Mouse (Mus musculus): ENCODE measurements around the gene Def8. TPM values are rescaled to one million over a fixed set of nuclear protein-coding genes. Genes with fewer than 3 reads are reported as not detected.

The Def8 gene
- polyA plus RNA-seq, 1 experiment from 2014 or later = 46.3 TPM

DNA sequence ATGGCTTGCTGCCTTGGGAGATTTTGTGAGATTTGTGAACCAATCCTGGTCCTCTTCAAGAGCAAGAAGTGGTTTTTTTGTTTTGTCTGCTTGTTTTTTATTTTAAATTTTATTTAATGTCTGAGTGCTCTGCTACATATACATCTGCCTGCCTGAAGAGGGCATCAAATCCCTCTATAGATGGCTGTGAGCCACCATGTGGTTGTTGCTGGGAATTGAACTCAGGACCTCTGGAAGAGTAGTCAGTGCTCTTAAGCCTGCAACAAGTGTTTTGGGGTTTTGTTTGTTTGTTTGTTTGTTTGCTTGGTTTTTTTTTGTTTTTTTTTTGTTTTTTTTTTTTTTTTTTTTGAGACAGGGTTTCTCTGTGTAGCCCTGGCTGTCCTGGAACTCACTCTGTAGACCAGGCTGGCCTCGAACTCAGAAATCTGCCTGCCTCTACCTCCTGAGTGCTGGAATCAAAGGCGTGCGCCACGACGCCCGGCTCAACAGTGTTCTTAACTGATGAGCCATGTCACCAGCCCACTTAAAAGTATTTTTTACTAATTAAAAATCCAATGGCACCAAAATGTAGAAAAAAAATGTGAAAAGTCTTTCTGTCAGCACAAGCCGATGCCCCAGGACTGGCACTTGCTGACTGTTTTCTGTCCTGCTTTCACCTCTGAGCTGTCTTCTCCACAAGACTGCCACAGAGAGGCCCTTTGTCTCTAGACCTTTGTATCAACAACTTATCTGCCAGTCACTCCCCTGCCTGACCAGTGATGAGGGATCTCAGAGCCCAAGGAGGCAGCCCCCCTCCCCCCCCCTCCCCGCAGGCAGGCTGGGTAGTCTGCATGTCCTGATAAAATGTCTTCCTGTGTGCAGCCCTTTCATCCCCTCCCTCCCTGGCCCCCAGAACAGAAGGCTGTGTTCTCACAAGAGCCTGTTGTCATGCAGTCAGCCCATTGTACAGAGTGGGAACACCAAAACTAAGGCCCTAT, 7.1 kb upstream of the Def8 start:
- H3K4me2 ChIP-seq (ENCODE audit: low read depth, low read length, severe bottlenecking) = no peak overlapping the region
- H3K36me3 ChIP-seq (ENCODE audit: control insufficient read depth, insufficient read depth, low read length) = peaks cover 14% of the 10 kb centered on the region
- H3K9me3 ChIP-seq (ENCODE audit: control insufficient read depth, low read length) = no peaks in the 10 kb centered on the region
- no peaks in the 10 kb centered on the region for H3K27me3 ChIP-seq (ENCODE audit: control insufficient read depth, insufficient read depth, low read length)
- H3K9ac ChIP-seq (ENCODE audit: low read length) = no peak overlapping the region
- H3K4me1 ChIP-seq (replicated peaks; ENCODE audit: control insufficient read depth, insufficient read depth, low read length) = peaks cover 5% of the 10 kb centered on the region
- no peak overlapping the region for H3K4me3 ChIP-seq (ENCODE audit: low read depth, low read length)
- no peak for DNase-seq (ENCODE audit: low spot score)
- no peak for ATAC-seq (replicated peaks; ENCODE audit: low FRiP score)
- no peak overlapping the region for H3K27ac ChIP-seq (ENCODE audit: low read depth, low read length)
- WGBS = 88% methylated on average over 8 of the region's 8 CpGs

DNA sequence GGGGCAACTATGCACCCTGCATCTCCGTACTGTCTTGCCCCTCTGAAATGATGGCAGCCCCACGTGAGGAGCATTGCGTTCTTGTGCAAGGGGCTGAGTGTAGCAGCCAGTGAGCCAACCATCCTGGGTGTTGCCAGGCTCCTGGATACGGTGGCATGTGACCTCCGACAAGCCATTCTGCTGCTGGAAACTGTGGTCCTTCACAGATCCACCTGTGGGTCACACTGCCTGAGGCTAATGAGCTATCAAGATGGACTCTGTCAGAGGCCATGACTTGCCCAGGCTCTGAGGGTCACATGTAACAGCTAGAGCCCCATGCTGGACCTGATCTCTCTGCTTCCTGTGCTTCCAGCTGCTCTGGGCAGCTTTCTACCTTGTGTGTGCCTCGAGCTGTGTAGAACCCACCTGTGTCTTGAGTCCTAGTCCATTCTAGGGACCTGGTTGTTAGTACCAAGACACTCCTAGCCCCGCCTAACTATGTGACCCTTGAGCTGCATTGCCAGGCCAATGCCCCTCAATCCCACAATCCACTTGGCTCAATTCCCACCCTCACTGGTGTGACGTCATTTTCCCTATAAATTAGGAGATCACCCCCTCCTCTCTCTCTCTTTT, 6.3 kb upstream of the Def8 start:
- WGBS = 82% methylated on average over 8 of the region's 8 CpGs
- ATAC-seq (replicated peaks; ENCODE audit: low FRiP score) = no peak
- Histone ChIP-seq H3K9ac (ENCODE audit: low read length) (no peak overlapping the region), H3K4me2 (ENCODE audit: low read depth, low read length, severe bottlenecking) (no peak overlapping the region), H3K4me1 (replicated peaks; ENCODE audit: control insufficient read depth, insufficient read depth, low read length) (peaks cover 5% of the 10 kb centered on the region), H3K9me3 (ENCODE audit: control insufficient read depth, low read length) (no peaks in the 10 kb centered on the region), H3K36me3 (ENCODE audit: control insufficient read depth, insufficient read depth, low read length) (peaks cover 15% of the 10 kb centered on the region), H3K27me3 (ENCODE audit: control insufficient read depth, insufficient read depth, low read length) (no peaks in the 10 kb centered on the region), H3K27ac (ENCODE audit: low read depth, low read length) (no peak overlapping the region), H3K4me3 (ENCODE audit: low read depth, low read length) (no peak overlapping the region)
- DNase-seq (ENCODE audit: low spot score) = no peak

DNA sequence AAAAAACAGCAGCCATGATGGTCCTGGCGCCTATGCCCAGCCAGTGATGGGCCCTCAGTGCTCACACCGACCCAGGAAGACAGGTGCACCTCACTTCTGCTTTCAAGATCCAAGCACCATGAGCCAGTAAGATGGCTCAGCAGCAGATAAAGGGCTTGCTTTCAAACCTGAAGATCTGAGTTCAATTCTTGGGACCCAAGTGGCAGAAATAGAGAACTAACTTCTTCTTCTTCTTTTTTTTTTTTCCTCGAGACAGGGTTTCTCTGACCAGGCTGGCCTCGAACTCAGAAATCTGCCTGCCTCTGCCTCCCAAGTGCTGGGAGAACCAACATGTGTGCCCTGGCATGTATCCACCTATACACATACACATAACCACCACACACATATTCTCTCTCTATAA, 3.6 kb upstream of the Def8 start:
- Histone ChIP-seq H3K4me3 (ENCODE audit: low read depth, low read length) (no peak overlapping the region), H3K9ac (ENCODE audit: low read length) (no peak overlapping the region), H3K4me2 (ENCODE audit: low read depth, low read length, severe bottlenecking) (no peak overlapping the region), H3K27me3 (ENCODE audit: control insufficient read depth, insufficient read depth, low read length) (no peaks in the 10 kb centered on the region), H3K9me3 (ENCODE audit: control insufficient read depth, low read length) (no peaks in the 10 kb centered on the region), H3K36me3 (ENCODE audit: control insufficient read depth, insufficient read depth, low read length) (peaks cover 15% of the 10 kb centered on the region), H3K27ac (ENCODE audit: low read depth, low read length) (no peak overlapping the region), H3K4me1 (replicated peaks; ENCODE audit: control insufficient read depth, insufficient read depth, low read length) (no peaks in the 10 kb centered on the region)
- WGBS = 93% methylated on average over 4 of the region's 4 CpGs
- DNase-seq (ENCODE audit: low spot score) (no peak), ATAC-seq (replicated peaks; ENCODE audit: low FRiP score) (no peak)

DNA sequence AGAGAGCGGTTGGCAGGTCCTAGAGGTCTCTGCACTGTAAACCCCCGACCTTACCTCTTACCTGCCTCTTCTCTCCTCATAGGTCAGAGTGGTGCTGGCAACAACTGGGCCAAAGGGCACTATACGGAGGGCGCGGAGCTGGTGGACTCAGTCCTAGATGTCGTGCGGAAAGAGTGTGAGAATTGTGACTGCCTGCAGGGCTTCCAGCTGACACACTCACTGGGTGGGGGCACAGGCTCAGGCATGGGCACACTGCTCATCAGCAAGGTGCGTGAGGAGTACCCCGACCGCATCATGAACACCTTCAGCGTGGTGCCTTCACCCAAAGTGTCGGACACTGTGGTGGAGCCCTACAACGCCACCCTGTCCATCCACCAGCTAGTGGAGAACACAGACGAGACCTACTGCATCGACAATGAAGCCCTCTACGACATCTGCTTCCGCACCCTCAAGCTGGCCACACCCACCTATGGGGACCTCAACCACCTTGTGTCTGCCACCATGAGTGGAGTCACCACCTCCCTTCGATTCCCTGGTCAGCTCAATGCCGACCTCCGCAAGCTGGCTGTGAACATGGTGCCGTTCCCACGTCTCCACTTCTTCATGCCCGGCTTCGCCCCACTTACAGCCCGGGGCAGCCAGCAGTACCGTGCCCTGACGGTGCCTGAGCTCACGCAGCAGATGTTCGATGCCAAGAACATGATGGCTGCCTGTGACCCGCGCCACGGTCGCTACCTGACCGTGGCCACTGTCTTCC, 2.6 kb upstream of the Def8 start:
- no peak for ATAC-seq (replicated peaks; ENCODE audit: low FRiP score)
- Histone ChIP-seq H3K9ac (ENCODE audit: low read length) (no peak overlapping the region), H3K4me3 (ENCODE audit: low read depth, low read length) (no peak overlapping the region), H3K27me3 (ENCODE audit: control insufficient read depth, insufficient read depth, low read length) (no peaks in the 10 kb centered on the region), H3K4me1 (replicated peaks; ENCODE audit: control insufficient read depth, insufficient read depth, low read length) (no peaks in the 10 kb centered on the region), H3K4me2 (ENCODE audit: low read depth, low read length, severe bottlenecking) (no peak overlapping the region), H3K36me3 (ENCODE audit: control insufficient read depth, insufficient read depth, low read length) (peaks cover 15% of the 10 kb centered on the region), H3K9me3 (ENCODE audit: control insufficient read depth, low read length) (no peaks in the 10 kb centered on the region), H3K27ac (ENCODE audit: low read depth, low read length) (no peak overlapping the region)
- WGBS = 95% methylated on average over 34 of the region's 34 CpGs
- DNase-seq (ENCODE audit: low spot score) = peak; percentile 51

DNA sequence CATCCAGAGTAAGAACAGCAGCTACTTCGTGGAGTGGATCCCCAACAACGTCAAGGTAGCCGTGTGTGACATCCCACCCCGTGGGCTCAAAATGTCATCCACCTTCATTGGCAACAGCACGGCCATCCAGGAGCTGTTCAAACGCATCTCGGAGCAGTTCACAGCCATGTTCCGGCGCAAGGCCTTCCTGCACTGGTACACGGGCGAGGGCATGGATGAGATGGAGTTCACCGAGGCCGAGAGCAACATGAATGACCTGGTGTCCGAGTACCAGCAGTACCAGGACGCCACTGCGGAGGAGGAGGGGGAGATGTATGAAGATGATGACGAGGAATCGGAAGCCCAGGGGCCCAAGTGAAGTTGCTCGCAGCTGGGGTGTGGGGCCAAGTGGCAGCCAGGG, 2.0 kb upstream of the Def8 start:
- ATAC-seq (replicated peaks; ENCODE audit: low FRiP score) = no peak
- DNase-seq (ENCODE audit: low spot score) = peak; percentile 54
- H3K4me1 ChIP-seq (replicated peaks; ENCODE audit: control insufficient read depth, insufficient read depth, low read length) = no peaks in the 10 kb centered on the region
- no peak overlapping the region for H3K4me3 ChIP-seq (ENCODE audit: low read depth, low read length)
- 93% methylated on average over 19 of the region's 19 CpGs for WGBS
- peaks cover under 1% of the 10 kb centered on the region; the same call in 1 of the 2 replicates for H3K9me3 ChIP-seq (ENCODE audit: control insufficient read depth, low read length)
- H3K27ac ChIP-seq (ENCODE audit: low read depth, low read length) = no peak overlapping the region
- H3K36me3 ChIP-seq (ENCODE audit: control insufficient read depth, insufficient read depth, low read length) = peaks cover 15% of the 10 kb centered on the region
- H3K4me2 ChIP-seq (ENCODE audit: low read depth, low read length, severe bottlenecking) = no peak overlapping the region
- H3K27me3 ChIP-seq (ENCODE audit: control insufficient read depth, insufficient read depth, low read length) = no peaks in the 10 kb centered on the region
- no peak overlapping the region for H3K9ac ChIP-seq (ENCODE audit: low read length)

DNA sequence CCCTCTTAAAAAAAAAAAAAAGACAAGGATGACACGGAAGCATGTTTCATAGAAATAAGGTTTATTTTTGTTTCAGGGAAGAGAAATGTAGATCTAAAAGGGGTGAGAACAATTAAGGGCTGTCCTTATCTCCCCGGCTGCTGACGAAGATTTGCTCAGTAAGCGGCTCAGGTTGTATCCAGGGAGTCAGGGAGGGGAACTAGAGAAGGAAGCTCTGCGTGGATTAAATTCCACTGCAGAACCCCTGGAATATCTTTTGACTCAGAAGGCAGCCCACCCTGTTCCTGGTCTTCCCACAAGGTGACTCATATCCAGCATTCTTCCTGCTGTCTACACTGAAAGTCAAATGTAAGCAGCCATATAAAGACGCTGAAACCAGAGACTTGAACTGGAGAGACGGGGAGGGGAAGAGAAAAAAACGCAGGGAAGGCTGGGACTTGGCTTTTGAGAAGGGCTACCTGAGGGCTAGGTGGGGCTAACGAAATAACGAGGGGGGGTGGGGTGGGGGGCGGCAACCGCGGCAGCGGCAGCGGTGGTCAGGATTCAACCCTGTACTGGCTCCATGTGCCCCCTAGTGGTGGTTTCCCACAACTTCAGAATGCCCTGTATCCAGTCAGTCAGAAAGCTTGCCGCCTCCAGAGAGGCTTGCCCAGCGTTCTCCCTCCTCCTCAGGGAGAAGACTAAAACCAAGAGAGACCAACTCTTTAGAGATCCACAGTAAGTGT, 1.1 kb upstream of the Def8 start:
- 20% methylated on average over 17 of the region's 17 CpGs for WGBS
- H3K9ac ChIP-seq (ENCODE audit: low read length) = no peak overlapping the region
- H3K27me3 ChIP-seq (ENCODE audit: control insufficient read depth, insufficient read depth, low read length) = no peaks in the 10 kb centered on the region
- H3K4me1 ChIP-seq (replicated peaks; ENCODE audit: control insufficient read depth, insufficient read depth, low read length) = no peaks in the 10 kb centered on the region
- H3K9me3 ChIP-seq (ENCODE audit: control insufficient read depth, low read length) = peaks cover 2% of the 10 kb centered on the region; the same call in 1 of the 2 replicates
- H3K4me3 ChIP-seq (ENCODE audit: low read depth, low read length) = no peak overlapping the region
- DNase-seq (ENCODE audit: low spot score) (peak; percentile 86), ATAC-seq (replicated peaks; ENCODE audit: low FRiP score) (peak; percentile 61; the same call in 1 of the 2 replicates)
- peaks cover 15% of the 10 kb centered on the region for H3K36me3 ChIP-seq (ENCODE audit: control insufficient read depth, insufficient read depth, low read length)
- H3K27ac ChIP-seq (ENCODE audit: low read depth, low read length) = no peak overlapping the region
- H3K4me2 ChIP-seq (ENCODE audit: low read depth, low read length, severe bottlenecking) = no peak overlapping the region

DNA sequence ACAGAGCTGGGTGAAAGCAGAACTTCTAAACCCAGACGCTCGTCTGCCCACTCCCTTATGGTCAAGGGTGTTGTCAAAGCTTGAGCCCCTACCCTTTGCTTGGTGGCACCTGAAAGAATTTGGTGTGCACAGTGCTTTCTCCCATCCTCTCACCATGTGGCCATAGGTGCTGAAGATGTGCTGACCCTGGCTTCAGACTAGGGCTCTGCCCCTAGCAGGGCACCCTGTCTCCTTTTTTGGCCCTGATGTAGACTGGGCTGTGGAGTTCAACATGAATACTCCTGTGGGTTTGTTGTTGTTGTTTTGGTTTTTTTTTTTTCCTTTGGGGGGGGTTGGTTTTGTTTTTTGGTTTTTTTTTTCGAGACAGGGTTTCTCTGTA, 557 bp upstream of the Def8 start:
- WGBS = 24% methylated on average over 3 of the region's 3 CpGs
- DNase-seq (ENCODE audit: low spot score) = no peak
- Histone ChIP-seq H3K4me1 (replicated peaks; ENCODE audit: control insufficient read depth, insufficient read depth, low read length) (no peaks in the 10 kb centered on the region), H3K9me3 (ENCODE audit: control insufficient read depth, low read length) (peaks cover 7% of the 10 kb centered on the region), H3K9ac (ENCODE audit: low read length) (no peak overlapping the region), H3K4me3 (ENCODE audit: low read depth, low read length) (no peak overlapping the region), H3K4me2 (ENCODE audit: low read depth, low read length, severe bottlenecking) (no peak overlapping the region), H3K36me3 (ENCODE audit: control insufficient read depth, insufficient read depth, low read length) (peaks cover 15% of the 10 kb centered on the region), H3K27ac (ENCODE audit: low read depth, low read length) (no peak overlapping the region), H3K27me3 (ENCODE audit: control insufficient read depth, insufficient read depth, low read length) (no peaks in the 10 kb centered on the region)
- no peak for ATAC-seq (replicated peaks; ENCODE audit: low FRiP score)
